Mouse (Mus musculus) E14TG2a.4 (cell line): ENCODE measurements around the gene Brs3.

ENCODE experiments used
- H3K27me3 ChIP-seq: 2 replicates; pipeline ENCODE4 v1.6.1; 2014; ENCODE audit warnings: low read length, control low read depth; ENCODE audit not compliant: insufficient read depth
- H3K36me3 ChIP-seq: 2 replicates; pipeline ENCODE4 v1.6.1; 2014; ENCODE audit warnings: low read length, control low read depth; ENCODE audit not compliant: insufficient read depth
- H3K4me1 ChIP-seq: replicated peaks from 2 replicates; pipeline ENCODE4 v1.6.1; 2014; ENCODE audit warnings: low read depth, low read length, control low read depth
- H3K4me3 ChIP-seq: replicated peaks from 2 replicates; pipeline ENCODE4 v1.5.1; 2014; ENCODE audit warnings: mild to moderate bottlenecking, low read length
- H3K9me3 ChIP-seq: 2 replicates; pipeline ENCODE4 v1.6.1; 2014; ENCODE audit warnings: low read length, control low read depth
- CTCF ChIP-seq: conservative IDR thresholded peaks from 2 replicates; pipeline ENCODE4 v1.5.1; 2014; ENCODE audit warnings: low read length
- NANOG ChIP-seq: IDR thresholded peaks from 2 replicates; pipeline ENCODE4 v1.6.1; 2014; ENCODE audit warnings: borderline replicate concordance, low read length, mixed read lengths
- POU5F1 ChIP-seq: IDR thresholded peaks from 2 replicates; pipeline ENCODE4 v1.6.1; 2014; ENCODE audit warnings: low read length, borderline replicate concordance

Gene Brs3

GRCm38 (mm10) chrX:57042774-57043173 is at the start of gene Brs3:
Gene Brs3 (plus strand): TSS chrX:57043074.
- no peaks in the 10 kb centered on the region for H3K4me1 ChIP-seq
- no peaks in the 10 kb centered on the region for H3K36me3 ChIP-seq
- no peak within 1 kb of the TSS for H3K4me3 ChIP-seq
- TF ChIP-seq NANOG (no peak), CTCF (no peak), POU5F1 (no peak)
- H3K27me3 ChIP-seq: no peaks in the 10 kb centered on the region
- H3K9me3 ChIP-seq: no peaks in the 10 kb centered on the region

GRCm38 (mm10) chrX:57012891-57013290 is 30.0 kb upstream of the Brs3 start:
- peaks cover 13% of the 10 kb centered on the region; the same call in 1 of the 2 replicates for H3K9me3 ChIP-seq
- H3K36me3 ChIP-seq: no peaks in the 10 kb centered on the region
- no peaks in the 10 kb centered on the region for H3K4me1 ChIP-seq
- no peak overlapping the region for H3K4me3 ChIP-seq
- H3K27me3 ChIP-seq: no peaks in the 10 kb centered on the region
- TF ChIP-seq NANOG (no peak), CTCF (no peak), POU5F1 (no peak)

DNA sequence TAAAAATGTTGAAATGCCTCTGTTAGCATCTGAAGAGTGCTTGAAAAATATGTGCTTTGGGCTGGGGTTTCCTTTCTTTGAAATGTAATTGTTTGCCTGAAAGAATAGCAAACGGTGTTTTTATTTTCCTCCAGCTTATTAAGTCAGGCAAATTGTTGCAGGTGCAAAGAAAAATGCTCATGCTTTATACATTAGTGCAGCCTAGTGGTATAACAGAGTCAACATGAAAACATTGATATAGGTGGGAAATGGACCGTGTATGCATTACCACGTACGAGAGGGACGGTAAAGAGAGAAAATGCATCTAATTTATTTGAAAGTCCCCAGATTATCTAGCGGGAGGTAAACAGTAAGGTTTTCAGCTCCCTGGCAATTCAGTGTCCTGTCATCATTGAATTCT is 995 bp downstream of the Brs3 start:
- Histone ChIP-seq H3K4me3 (no peak overlapping the region), H3K9me3 (no peaks in the 10 kb centered on the region)
- no peak for TF ChIP-seq POU5F1
- TF ChIP-seq CTCF: no peak
- no peak for TF ChIP-seq NANOG

GRCm38 (mm10) chrX:57052848-57053173 is 9.9 kb downstream of the Brs3 start:
- TF ChIP-seq NANOG (no peak), CTCF (no peak), POU5F1 (no peak)
- Histone ChIP-seq H3K4me3 (peak overlapping the region; percentile 82), H3K4me1 (0 out of 2 replicates have a peak, but pooled peaks cover 4% of the 10 kb centered on the region), H3K9me3 (no peaks in the 10 kb centered on the region), H3K36me3 (peaks cover 20% of the 10 kb centered on the region), H3K27me3 (no peaks in the 10 kb centered on the region)

More for the DNA sequence above, 995 bp downstream of the Brs3 start:
- H3K27me3 ChIP-seq: no peaks in the 10 kb centered on the region
- H3K4me1 ChIP-seq: no peaks in the 10 kb centered on the region
- H3K36me3 ChIP-seq: no peaks in the 10 kb centered on the region

GRCm38 (mm10) chrX:57053174-57053992 is 10.5 kb downstream of the Brs3 start, which contains the start of gene Htatsf1:
Gene Htatsf1 (plus strand): TSS chrX:57053583.
- H3K9me3 ChIP-seq: no peaks in the 10 kb centered on the region
- TF ChIP-seq CTCF (no peak), POU5F1 (no peak), NANOG (no peak)
- no peaks in the 10 kb centered on the region for H3K27me3 ChIP-seq
- H3K4me3 ChIP-seq: peak within 1 kb of the TSS; percentile 82
- 0 out of 2 replicates have a peak, but pooled peaks cover 4% of the 10 kb centered on the region for H3K4me1 ChIP-seq
- H3K36me3 ChIP-seq: peaks cover 21% of the 10 kb centered on the region

DNA sequence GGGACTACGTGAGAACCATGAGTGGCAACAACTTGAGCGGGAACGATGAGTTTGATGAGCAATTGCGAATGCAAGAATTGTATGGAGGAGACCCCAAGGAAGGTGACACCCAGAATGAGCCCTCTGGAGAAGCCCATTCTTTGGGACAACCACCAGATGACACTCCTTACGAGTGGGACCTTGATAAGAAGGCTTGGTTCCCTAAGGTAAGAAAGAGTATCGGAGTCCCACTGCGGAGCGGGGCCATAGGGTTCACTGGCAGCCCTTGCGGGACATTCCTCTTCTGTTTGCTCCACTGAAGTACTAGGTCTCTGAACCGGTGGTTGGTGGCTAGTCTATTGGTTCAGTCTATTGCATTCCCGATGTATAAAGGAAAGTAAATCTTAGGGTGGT is 11.1 kb downstream of the Brs3 start:
- H3K9me3 ChIP-seq: no peaks in the 10 kb centered on the region
- no peaks in the 10 kb centered on the region for H3K27me3 ChIP-seq
- H3K4me3 ChIP-seq: peak overlapping the region; percentile 82
- no peak for TF ChIP-seq NANOG
- no peak for TF ChIP-seq CTCF
- TF ChIP-seq POU5F1: no peak
- peaks cover 27% of the 10 kb centered on the region for H3K36me3 ChIP-seq
- H3K4me1 ChIP-seq: 0 out of 2 replicates have a peak, but pooled peaks cover 4% of the 10 kb centered on the region

DNA sequence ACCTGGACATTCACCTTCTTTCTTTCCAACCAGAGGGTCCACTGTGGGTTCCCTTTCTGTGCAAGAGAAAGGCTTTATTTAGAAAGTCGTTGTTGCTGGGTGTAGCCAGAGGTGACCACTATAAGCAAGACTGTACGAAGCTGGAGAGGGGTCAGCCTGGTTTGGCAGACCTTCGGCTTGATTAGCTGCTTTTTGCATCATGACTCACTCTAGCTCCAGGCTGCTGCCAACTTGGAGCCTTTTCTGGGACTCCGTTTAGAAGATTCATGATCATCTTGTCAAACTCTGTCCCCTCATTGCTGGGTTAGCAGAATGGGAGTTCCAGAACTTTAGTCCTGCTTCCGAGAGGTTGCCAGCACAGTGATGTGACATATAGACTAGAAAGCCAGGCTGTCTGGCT is 38.6 kb downstream of the Brs3 start:
- H3K4me1 ChIP-seq: no peaks in the 10 kb centered on the region
- no peaks in the 10 kb centered on the region for H3K27me3 ChIP-seq
- H3K36me3 ChIP-seq: no peaks in the 10 kb centered on the region
- TF ChIP-seq POU5F1: no peak
- no peaks in the 10 kb centered on the region for H3K9me3 ChIP-seq
- no peak overlapping the region for H3K4me3 ChIP-seq

DNA sequence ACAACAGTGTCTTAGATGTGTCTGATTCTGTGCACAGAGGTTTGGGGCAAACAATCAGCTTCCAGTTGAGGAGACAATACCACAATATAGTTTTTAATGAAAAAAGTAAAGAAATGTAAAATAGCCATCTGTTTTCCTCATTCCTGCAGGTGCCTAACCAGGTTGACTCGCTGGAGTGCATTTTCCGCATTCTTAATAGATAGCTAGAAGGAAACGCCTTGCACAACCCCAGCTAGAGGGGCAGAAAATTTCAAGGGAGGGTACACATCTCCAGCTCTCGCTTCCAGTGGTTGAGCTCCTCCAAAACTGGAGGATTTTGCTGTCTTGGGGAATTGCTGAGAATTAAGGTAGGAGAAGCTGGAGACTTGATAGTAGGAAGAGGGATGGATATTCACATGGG is 44.9 kb downstream of the Brs3 start, which contains the start of gene Vgll1:
Gene Vgll1, plus strand, starts transcription at position 301 of the 400 bp plus-strand sequence.
- no peak for TF ChIP-seq CTCF
- no peak for TF ChIP-seq POU5F1
- TF ChIP-seq NANOG: no peak
- no peaks in the 10 kb centered on the region for H3K4me1 ChIP-seq
- no peaks in the 10 kb centered on the region for H3K9me3 ChIP-seq
- H3K36me3 ChIP-seq: no peaks in the 10 kb centered on the region
- H3K27me3 ChIP-seq: no peaks in the 10 kb centered on the region
- no peak within 1 kb of the TSS for H3K4me3 ChIP-seq
